Comparison of ENCODE assay signal across 20 mouse cellular contexts in genomic region chr8:114855833-114856232, GRCm38 (mm10).
DNase-seq lines count a peak whose midpoint lies in the region; ATAC-seq and TF ChIP-seq lines count a peak whose summit lies in the region.
"Had no signal": no experiment of that assay in that cellular context is flagged by ENCODE, and none has a peak within 500 bp of the region (broad histone marks: within the 10 kb centered on the region; RNA-seq: fewer than 3 reads in every experiment).

No protein-coding gene starts in this region.

- TF ChIP-seq CTCF in hindbrain, postnatal 0 days (IDR thresholded peaks at IDR 0.05; ENCODE audit: low read depth): no peak

- H3K36me3 ChIP-seq in forebrain, embryonic 13.5 days (ENCODE audit: poor library complexity, severe bottlenecking): no peaks in the 10 kb centered on the region
- no peaks in the 10 kb centered on the region for H3K36me3 ChIP-seq in forebrain, embryonic 14.5 days (ENCODE audit: control insufficient read depth, insufficient read depth, low read length)
- no peaks in the 10 kb centered on the region for H3K36me3 ChIP-seq in hindbrain, postnatal 0 days (ENCODE audit: insufficient read depth, low read length)
- H3K36me3 ChIP-seq: embryonic facial prominence, embryonic 13.5 days; liver, embryonic 12.5 days had no signal

- no peaks in the 10 kb centered on the region for H3K27me3 ChIP-seq in forebrain, embryonic 13.5 days
- no peaks in the 10 kb centered on the region for H3K27me3 ChIP-seq in forebrain, embryonic 14.5 days (replicated peaks; ENCODE audit: control insufficient read depth, insufficient read depth, low read length)
- no peaks in the 10 kb centered on the region for H3K27me3 ChIP-seq in hindbrain, postnatal 0 days (ENCODE audit: insufficient read depth, low read length)
- H3K27me3 ChIP-seq: liver, embryonic 12.5 days had no signal

- no peak for ATAC-seq in forebrain, embryonic 13.5 days
- no peak for ATAC-seq in forebrain, embryonic 14.5 days
- no peak for ATAC-seq in hindbrain, postnatal 0 days
- ATAC-seq: liver, embryonic 12.5 days had no signal

- H3K9ac ChIP-seq in forebrain, embryonic 13.5 days: 0 out of 2 replicates have a peak overlapping the region, but pooled peaks have one; percentile 26
- no peak overlapping the region for H3K9ac ChIP-seq in forebrain, embryonic 14.5 days (ENCODE audit: low read length)
- H3K9ac ChIP-seq in hindbrain, postnatal 0 days (replicated peaks; ENCODE audit: low read length): no peak overlapping the region
- H3K9ac ChIP-seq: embryonic facial prominence, embryonic 13.5 days; liver, embryonic 12.5 days; lung, embryonic 14.5 days had no signal

- H3K4me1 ChIP-seq in forebrain, embryonic 13.5 days: peaks cover 10% of the 10 kb centered on the region
- 0 out of 2 replicates have a peak, but pooled peaks cover 2% of the 10 kb centered on the region for H3K4me1 ChIP-seq in forebrain, embryonic 14.5 days (ENCODE audit: control insufficient read depth, insufficient read depth, low read length)
- H3K4me1 ChIP-seq in hindbrain, postnatal 0 days (ENCODE audit: insufficient read depth, low read length): no peaks in the 10 kb centered on the region
- H3K4me1 ChIP-seq: liver, embryonic 12.5 days had no signal

- 4% methylated on average over 7 of the region's 7 CpGs for WGBS in forebrain, embryonic 13.5 days
- WGBS in forebrain, embryonic 14.5 days: 2% methylated on average over 7 of the region's 7 CpGs
- 20% methylated on average over 7 of the region's 7 CpGs for WGBS in hindbrain, postnatal 0 days

- H3K4me3 ChIP-seq in forebrain, embryonic 13.5 days: no peak overlapping the region
- no peak overlapping the region for H3K4me3 ChIP-seq in forebrain, embryonic 14.5 days (ENCODE audit: low read depth, low read length)
- no peak overlapping the region for H3K4me3 ChIP-seq in hindbrain, postnatal 0 days (ENCODE audit: low read length)
- H3K4me3 ChIP-seq: embryonic facial prominence, embryonic 13.5 days; liver, embryonic 12.5 days had no signal

- DNase-seq in forebrain, embryonic 14.5 days (ENCODE audit: low spot score): no peak
- DNase-seq in retina, postnatal 1 day: peak; percentile 56
- DNase-seq in retina, embryonic 14.5 days (ENCODE audit: low spot score): no peak
- no peak for DNase-seq in hindbrain, postnatal 0 days (ENCODE audit: low spot score)
- no peak for DNase-seq in heart, adult 9 months (ENCODE audit: low spot score in 2 of 2)
- DNase-seq in adrenal gland, postnatal 4 days (ENCODE audit: low spot score in 2 of 2): no peak
- DNase-seq: adrenal gland, adult 8-10 months; cerebellum, adult 11 months; cerebellum, postnatal 14 days; gastrocnemius, postnatal 10 days; heart, adult 18-20 months; kidney, adult 18-20 months; kidney, postnatal 14 days; lung, embryonic 14.5 days; lung, postnatal 4 days; right cerebral cortex, postnatal 14 days; thymus, postnatal 36 days had no signal

- no peaks in the 10 kb centered on the region for H3K9me3 ChIP-seq in forebrain, embryonic 13.5 days (replicated peaks)
- no peaks in the 10 kb centered on the region for H3K9me3 ChIP-seq in forebrain, embryonic 14.5 days (replicated peaks; ENCODE audit: control insufficient read depth, low read length)
- H3K9me3 ChIP-seq in hindbrain, postnatal 0 days (ENCODE audit: low read length): no peaks in the 10 kb centered on the region
- H3K9me3 ChIP-seq: embryonic facial prominence, embryonic 13.5 days; liver, embryonic 12.5 days had no signal

- no peak overlapping the region for H3K27ac ChIP-seq in forebrain, embryonic 13.5 days
- no peak overlapping the region for H3K27ac ChIP-seq in forebrain, embryonic 14.5 days (ENCODE audit: low read depth, low read length)
- no peak overlapping the region for H3K27ac ChIP-seq in hindbrain, postnatal 0 days
- H3K27ac ChIP-seq: embryonic facial prominence, embryonic 13.5 days; liver, embryonic 12.5 days had no signal

- H3K4me2 ChIP-seq in forebrain, embryonic 13.5 days: peak overlapping the region; percentile 24; the same call in 1 of the 2 replicates
- H3K4me2 ChIP-seq in forebrain, embryonic 14.5 days (ENCODE audit: low read length): no peak overlapping the region
- 0 out of 2 replicates have a peak overlapping the region, but pooled peaks have one; percentile 16 for H3K4me2 ChIP-seq in hindbrain, postnatal 0 days (ENCODE audit: low read depth, low read length)
- H3K4me2 ChIP-seq: embryonic facial prominence, embryonic 13.5 days; liver, embryonic 12.5 days; lung, embryonic 14.5 days had no signal
